Mouse (Mus musculus) ovary, adult 18-20 months (tissue): ENCODE measurements around the gene Nova2.

Experiments
- DNase-seq: peaks from one replicate; pipeline ENCODE4 v3.0.0; 2022; ENCODE audit warnings: low spot score, mixed read lengths

Gene Nova2

GRCm38 (mm10) chr7:18924321-18924720 lies 1.4 kb upstream of the Nova2 start:
- DNase-seq = no peak

DNA sequence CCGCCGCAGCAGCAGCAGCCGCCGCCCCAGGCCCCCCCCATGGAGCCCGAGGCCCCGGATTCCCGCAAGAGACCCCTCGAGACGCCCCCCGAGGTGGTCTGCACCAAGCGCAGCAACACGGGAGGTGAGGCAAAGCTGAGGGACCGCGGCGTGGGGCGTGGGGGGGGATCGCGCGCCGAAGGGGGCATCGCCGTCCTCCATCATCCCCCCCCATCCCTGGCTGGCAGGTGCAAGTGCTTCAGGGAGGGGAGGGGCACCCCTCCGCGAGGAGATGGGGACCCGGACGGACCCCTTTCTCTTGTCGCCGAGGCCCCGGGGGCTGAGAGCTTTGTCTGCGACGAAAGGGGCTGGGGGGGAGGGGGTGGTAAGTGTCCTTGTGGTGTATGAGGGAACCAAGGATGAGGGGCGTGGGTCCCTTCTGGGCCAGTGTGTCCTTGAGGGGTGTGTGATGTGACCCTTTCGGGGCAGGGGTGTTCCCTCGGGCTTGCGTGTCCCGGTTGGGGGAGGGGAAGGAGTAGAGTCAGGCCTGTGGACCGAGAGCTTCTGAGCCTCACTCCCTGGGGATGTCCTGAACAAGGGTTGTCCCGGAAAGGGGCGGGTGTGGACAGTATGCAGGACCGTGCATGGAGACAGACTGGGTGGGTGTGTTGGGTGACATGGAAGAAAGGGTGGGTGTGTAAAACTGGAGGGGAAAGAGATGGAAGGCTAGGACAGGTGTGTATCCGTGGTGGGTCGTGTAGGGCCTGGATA lies 528 bp downstream of the Nova2 start:
- DNase-seq = no peak

- no peak for DNase-seq
Measured at GRCm38 (mm10) chr7:18926911-18927310, 1.2 kb downstream of the Nova2 start.

- no peak for DNase-seq
Measured at GRCm38 (mm10) chr7:18927759-18928158, 2.1 kb downstream of the Nova2 start.

GRCm38 (mm10) chr7:18942376-18942775 lies 16.7 kb downstream of the Nova2 start:
- no peak for DNase-seq

DNA sequence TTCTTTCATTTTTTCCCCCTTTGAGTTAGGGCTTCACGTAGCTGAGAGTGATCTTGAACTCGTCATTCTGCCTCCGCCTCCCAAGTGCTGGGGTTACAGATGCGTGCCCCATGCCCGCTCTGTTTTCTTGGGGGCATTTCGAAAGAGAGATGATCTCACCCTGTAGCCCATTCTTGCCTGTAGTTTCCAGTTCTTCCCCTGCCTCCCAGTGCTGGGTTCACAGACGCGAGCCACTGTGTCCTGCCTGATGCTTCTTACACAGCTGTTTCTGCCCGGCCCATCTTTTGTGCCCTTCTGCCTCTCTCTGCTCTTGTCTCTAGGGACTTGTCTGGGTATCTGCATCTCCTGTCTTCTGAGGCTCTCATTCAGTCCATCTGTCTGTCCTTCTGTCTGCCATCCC lies 17.1 kb downstream of the Nova2 start:
- DNase-seq = no peak

- DNase-seq = no peak
Measured at GRCm38 (mm10) chr7:18948151-18948550, 22.5 kb downstream of the Nova2 start.

GRCm38 (mm10) chr7:18949781-18950522 lies 24.3 kb downstream of the Nova2 start:
- DNase-seq = no peak

GRCm38 (mm10) chr7:18950523-18951315 lies 25.0 kb downstream of the Nova2 start:
- DNase-seq = no peak

DNA sequence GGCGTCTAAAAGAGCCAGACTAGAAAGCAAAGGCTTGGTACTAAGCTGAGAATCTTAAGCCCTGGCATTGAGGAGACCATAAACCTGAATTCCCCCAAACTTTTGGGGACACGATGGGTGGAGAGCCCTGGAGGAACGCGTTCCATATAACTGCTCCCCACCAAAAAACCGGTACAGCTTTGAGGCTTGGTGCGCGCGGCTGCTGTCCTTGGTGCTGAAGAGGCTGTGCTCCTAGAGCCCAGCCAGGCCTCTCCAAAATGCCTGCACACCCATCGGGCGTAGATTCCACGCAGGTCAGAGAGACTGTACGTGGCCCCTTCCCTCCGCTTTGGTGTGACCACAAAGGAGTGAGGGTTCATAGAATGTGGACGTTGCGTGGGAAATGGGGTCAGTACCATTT lies 25.7 kb downstream of the Nova2 start:
- DNase-seq = no peak

- DNase-seq = peak; percentile 60
Measured at GRCm38 (mm10) chr7:18957569-18958383, 32.1 kb downstream of the Nova2 start.

DNA sequence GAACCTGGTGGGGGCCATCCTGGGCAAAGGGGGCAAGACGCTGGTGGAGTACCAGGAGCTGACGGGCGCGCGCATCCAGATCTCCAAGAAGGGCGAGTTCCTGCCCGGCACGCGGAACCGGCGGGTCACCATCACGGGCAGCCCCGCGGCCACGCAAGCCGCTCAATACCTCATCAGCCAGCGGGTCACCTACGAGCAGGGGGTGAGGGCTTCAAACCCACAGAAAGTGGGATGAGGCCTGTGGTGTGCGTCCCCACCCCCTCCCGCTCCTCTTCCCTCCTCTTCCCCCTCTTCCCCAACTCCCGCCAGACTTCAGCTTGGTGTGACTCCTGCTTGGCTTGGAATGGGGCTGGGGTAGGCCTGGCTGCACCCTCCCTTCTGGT lies 32.7 kb downstream of the Nova2 start:
- peak; percentile 4 for DNase-seq

DNA sequence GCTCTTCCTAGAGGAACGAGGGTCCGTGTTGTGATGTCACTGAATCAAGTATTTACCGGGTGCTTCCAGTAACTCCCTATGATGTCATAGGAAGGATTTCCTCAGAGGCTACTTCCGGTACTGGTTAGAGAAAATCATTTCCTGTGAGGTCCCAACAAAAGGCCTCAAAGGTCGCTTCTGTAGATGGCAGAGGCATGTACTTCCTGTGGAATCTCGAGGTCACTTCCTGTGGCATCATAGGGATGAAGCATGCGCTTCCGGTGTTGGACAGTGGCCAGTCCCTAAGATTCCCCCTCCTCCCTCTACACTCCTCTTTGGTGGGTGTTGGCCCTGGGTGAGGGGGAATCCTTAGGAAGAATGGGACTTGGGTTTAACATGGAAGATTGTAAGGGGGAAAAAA lies 33.8 kb downstream of the Nova2 start:
- DNase-seq = no peak

DNA sequence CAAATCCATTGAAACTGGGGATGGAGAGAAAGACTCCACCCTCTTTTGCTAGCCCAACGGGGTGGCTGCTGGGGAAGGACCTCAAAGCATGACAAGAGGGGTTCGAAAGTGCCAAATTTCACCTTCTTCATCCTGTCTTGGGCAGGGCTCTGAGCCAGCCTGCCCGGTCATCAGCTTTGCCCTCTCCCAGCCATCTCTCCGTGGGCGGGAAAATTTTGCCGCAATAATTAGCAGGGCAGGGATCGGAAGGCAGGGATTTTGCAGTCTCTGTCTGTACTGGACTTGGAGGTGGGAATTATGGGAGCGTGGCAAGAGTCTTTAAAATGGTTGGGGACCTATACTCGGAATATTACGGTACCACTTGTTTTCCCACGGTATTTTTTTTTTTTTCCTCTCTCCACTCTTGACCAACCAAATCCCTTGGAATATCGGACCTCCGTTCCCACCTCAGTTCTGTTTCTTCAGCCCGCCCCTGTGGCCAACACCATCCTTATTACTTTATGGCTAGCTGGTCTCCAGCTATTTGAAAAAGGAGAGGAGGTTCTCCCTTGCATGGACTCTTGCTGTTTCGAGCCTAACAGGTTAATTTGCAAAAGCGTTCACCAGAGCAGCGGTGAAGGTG lies 36.6 kb downstream of the Nova2 start:
- no peak for DNase-seq

- no peak for DNase-seq
Measured at GRCm38 (mm10) chr7:18962795-18963194, 37.1 kb downstream of the Nova2 start.

GRCm38 (mm10) chr7:18963294-18963843 lies 37.7 kb downstream of the Nova2 start:
- no peak for DNase-seq

DNA sequence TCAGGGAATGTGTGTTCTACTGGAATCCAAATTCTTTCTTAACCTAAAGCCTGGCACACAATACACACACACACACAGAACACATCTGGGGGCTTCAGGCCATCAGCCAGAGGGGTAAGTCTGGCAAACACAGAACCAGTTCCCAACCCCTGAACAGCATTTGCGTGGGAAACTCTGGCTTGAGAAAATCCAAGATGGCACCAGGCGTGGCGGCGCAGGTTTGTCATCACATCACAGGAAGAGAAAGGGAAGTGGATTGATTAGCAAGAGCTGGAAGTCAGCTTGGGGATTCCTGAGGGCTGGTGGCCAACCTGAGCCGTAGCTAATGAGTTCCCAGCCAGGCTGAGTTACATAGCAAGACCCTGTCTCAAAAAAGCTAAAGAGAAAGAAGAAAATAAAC lies 39.6 kb downstream of the Nova2 start:
- DNase-seq = no peak

DNA sequence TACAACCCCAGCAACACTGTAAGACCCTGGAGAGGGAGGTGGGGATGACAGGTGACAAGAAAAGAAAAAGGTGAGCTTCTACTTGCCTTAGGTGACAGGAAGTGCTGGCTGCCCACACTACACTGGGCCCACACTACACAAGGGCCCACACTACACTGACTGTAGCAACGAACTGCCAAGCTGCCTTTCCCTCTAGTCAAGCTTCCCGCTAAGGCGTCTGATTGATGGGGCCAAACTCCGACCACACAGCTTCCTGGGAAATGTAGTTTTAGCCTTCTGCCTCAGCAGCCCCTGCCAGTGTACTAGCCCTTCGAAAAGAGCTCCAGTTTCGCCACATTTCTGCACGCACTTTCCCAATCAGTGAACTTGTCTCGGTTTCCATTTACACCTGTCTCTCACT lies 41.9 kb downstream of the Nova2 start:
- DNase-seq = no peak

- DNase-seq = no peak
Measured at GRCm38 (mm10) chr7:18970956-18971355, 45.3 kb downstream of the Nova2 start.

GRCm38 (mm10) chr7:18978381-18978780 lies 52.7 kb downstream of the Nova2 start:
- DNase-seq = no peak

DNA sequence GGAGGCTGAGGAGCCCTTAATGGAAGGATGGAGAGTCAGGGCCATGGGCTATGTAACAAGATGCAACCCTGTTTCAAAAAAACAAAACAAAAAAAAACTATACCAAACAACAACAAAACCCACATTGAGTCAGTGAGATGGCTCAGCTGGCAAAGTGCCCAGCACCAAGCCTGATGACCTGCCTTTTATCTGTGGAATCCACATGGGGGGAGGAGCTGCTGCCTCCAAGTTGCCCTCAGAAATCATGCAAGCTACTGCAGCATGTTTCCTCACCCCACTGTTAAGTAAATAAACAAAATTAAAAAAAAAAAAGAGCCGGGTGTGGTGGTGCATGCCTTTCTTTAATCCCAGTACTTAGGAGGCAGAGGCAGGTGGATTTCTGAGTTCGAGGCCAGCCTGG lies 60.8 kb downstream of the Nova2 start:
- DNase-seq = no peak
